Mouse (Mus musculus): ENCODE data around the gene Cd101. TPM values are rescaled to one million over a fixed set of nuclear protein-coding genes. Genes with fewer than 3 reads are reported as not detected.
A peak's percentile ranks its signal among the peaks of the same experiment; 100 is the strongest.

The Cd101 gene
- total RNA-seq, 1 experiment, result 0.13 TPM

DNA sequence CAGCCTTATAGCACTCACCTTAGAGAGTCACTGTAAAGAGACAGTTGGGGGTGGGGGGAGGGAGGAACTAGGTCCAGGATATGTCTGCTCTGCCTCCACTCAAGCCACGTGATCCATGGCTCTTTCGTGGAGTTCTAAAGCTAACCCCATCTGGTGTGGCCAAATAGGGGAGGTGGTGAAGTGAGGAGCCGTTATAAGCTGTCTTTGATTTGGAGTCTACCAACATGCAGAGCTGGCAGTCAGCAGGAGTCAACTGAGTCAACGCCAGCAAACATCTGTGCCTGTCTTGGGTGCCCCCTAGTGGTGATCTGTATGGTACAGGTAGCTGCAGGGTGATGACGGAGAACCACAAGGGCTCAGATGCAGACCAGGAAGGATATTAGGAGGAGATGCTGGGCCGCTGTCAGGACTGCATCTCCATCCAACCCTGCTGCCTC lies 30.4 kb downstream of the Cd101 start:
- DNase-seq (ENCODE audit: low read depth, low spot score), result peak; percentile 81
- Histone ChIP-seq H3K27ac (ENCODE audit: insufficient read depth, low read depth, low read length, poor library complexity, severe bottlenecking) (no peak overlapping the region), H3K9me3 (ENCODE audit: control insufficient read depth, insufficient read depth, low read depth, low read length) (no peaks in the 10 kb centered on the region), H3K9ac (ENCODE audit: insufficient read depth, low read depth, low read length, poor library complexity, severe bottlenecking) (no peak overlapping the region), H3K4me3 (ENCODE audit: insufficient read depth in 1 of 2, low read depth in 1 of 2, low read length in 2 of 2, poor library complexity in 1 of 2, severe bottlenecking in 1 of 2) (no peak overlapping the region), H3K36me3 (ENCODE audit: control insufficient read depth, insufficient read depth, low read length, poor library complexity, severe bottlenecking) (no peaks in the 10 kb centered on the region), H3K4me1 (ENCODE audit: control insufficient read depth in 2 of 2, insufficient read depth in 2 of 2, low read length in 2 of 2, poor library complexity in 1 of 2) (peaks cover 2% of the 10 kb centered on the region in 2 experiments; a peak in 2 of 4 replicates)
- in situ Hi-C loops (cut with MboI; ENCODE audit: low sequenced_read_pairs in 2 of 2, unreplicated experiment in 2 of 2), result no loop called here
- no peak for TF ChIP-seq MAFK (IDR thresholded peaks at IDR 0.05; ENCODE audit: insufficient read depth, low read depth, low read length)
- no peak for TF ChIP-seq HCFC1 (IDR thresholded peaks at IDR 0.05; ENCODE audit: borderline replicate concordance, insufficient read depth, low read length)
- TF ChIP-seq CHD2 (IDR thresholded peaks at IDR 0.05; ENCODE audit: low read depth, low read length), result no peak
- TF ChIP-seq ZNF384 (IDR thresholded peaks at IDR 0.05; ENCODE audit: low read depth, low read length), result no peak
- TF ChIP-seq ZC3H11A (IDR thresholded peaks at IDR 0.05; ENCODE audit: borderline replicate concordance, low read depth, low read length), result no peak

DNA sequence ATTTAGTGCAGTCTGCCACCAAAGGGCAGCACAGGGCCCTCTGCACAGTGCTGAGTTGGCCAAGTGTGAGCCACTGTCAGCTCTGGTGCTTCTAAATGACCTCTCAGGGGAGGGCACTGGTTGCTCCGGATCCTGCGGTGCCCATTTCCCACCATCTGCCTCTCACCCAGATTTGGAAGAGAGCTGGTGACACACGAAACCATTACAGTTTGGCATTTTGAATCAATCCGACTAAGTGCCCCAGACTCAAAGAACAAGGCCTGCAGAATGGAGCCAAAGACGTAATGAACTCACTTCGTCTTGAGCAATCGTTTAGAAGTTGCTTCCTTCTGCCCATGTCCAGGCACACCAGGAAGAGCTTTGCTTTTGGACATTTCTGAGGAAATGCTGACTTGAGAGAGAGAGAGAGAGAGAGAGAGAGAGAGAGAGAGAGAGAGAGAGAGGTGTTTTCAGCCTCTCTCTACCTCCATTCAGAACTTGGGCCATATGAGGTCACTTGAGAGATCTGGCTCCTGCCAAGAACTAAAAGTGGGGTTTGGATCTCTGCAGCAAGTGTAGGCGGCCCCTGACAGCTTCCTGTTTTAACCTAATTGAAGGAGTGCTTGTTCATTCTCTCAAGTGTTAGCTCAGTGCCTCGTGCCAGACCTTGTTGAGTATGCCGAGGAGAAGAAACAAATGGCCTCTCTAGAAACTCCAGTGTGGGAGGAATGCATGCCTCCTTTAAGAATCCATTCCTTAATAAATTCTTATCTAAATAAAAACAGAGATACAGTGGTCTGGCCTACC lies 31.4 kb downstream of the Cd101 start:
- Histone ChIP-seq H3K4me1 (ENCODE audit: control insufficient read depth in 2 of 2, insufficient read depth in 2 of 2, low read length in 2 of 2, poor library complexity in 1 of 2) (peaks cover 2% of the 10 kb centered on the region in 2 experiments; a peak in 2 of 4 replicates), H3K9me3 (ENCODE audit: control insufficient read depth, insufficient read depth, low read depth, low read length) (no peaks in the 10 kb centered on the region), H3K4me3 (ENCODE audit: insufficient read depth in 1 of 2, low read depth in 1 of 2, low read length in 2 of 2, poor library complexity in 1 of 2, severe bottlenecking in 1 of 2) (no peak overlapping the region), H3K27ac (ENCODE audit: insufficient read depth, low read depth, low read length, poor library complexity, severe bottlenecking) (no peak overlapping the region), H3K9ac (ENCODE audit: insufficient read depth, low read depth, low read length, poor library complexity, severe bottlenecking) (no peak overlapping the region), H3K36me3 (ENCODE audit: control insufficient read depth, insufficient read depth, low read length, poor library complexity, severe bottlenecking) (no peaks in the 10 kb centered on the region)
- no peak for DNase-seq (ENCODE audit: low read depth, low spot score)
- in situ Hi-C loops (cut with MboI; ENCODE audit: low sequenced_read_pairs in 2 of 2, unreplicated experiment in 2 of 2), result no loop called here
- TF ChIP-seq ZC3H11A (IDR thresholded peaks at IDR 0.05; ENCODE audit: borderline replicate concordance, low read depth, low read length) (no peak), HCFC1 (IDR thresholded peaks at IDR 0.05; ENCODE audit: borderline replicate concordance, insufficient read depth, low read length) (no peak), ZNF384 (IDR thresholded peaks at IDR 0.05; ENCODE audit: low read depth, low read length) (no peak), MAFK (IDR thresholded peaks at IDR 0.05; ENCODE audit: insufficient read depth, low read depth, low read length) (no peak), CHD2 (IDR thresholded peaks at IDR 0.05; ENCODE audit: low read depth, low read length) (no peak)

DNA sequence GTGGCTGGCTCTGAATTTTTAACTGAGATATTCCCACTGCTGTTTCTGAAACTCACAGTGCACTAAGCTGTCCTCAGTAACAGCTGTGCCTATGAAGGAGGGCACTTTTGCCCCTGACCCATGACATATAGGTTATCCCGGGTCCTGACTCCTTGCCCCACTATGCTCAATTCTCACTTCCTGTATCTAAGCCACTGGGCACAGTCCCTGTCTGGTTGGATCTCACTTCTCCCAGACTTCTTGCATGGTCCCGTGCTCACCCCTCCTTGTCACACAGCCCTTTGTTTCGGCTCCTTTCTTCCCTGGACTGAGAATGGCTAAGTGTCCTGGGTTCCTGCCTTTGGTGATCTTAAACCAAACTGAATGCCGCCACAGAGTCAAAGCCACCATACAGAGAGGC lies 35.1 kb downstream of the Cd101 start:
- Histone ChIP-seq H3K4me1 (ENCODE audit: control insufficient read depth in 2 of 2, insufficient read depth in 2 of 2, low read length in 2 of 2, poor library complexity in 1 of 2) (peaks cover 2% of the 10 kb centered on the region in 2 experiments; a peak in 2 of 4 replicates), H3K9me3 (ENCODE audit: control insufficient read depth, insufficient read depth, low read depth, low read length) (no peaks in the 10 kb centered on the region), H3K4me3 (ENCODE audit: insufficient read depth in 1 of 2, low read depth in 1 of 2, low read length in 2 of 2, poor library complexity in 1 of 2, severe bottlenecking in 1 of 2) (no peak overlapping the region), H3K27ac (ENCODE audit: insufficient read depth, low read depth, low read length, poor library complexity, severe bottlenecking) (no peak overlapping the region), H3K9ac (ENCODE audit: insufficient read depth, low read depth, low read length, poor library complexity, severe bottlenecking) (no peak overlapping the region), H3K36me3 (ENCODE audit: control insufficient read depth, insufficient read depth, low read length, poor library complexity, severe bottlenecking) (no peaks in the 10 kb centered on the region)
- TF ChIP-seq HCFC1 (IDR thresholded peaks at IDR 0.05; ENCODE audit: borderline replicate concordance, insufficient read depth, low read length) (no peak), MAFK (IDR thresholded peaks at IDR 0.05; ENCODE audit: insufficient read depth, low read depth, low read length) (no peak), ZNF384 (IDR thresholded peaks at IDR 0.05; ENCODE audit: low read depth, low read length) (no peak), ZC3H11A (IDR thresholded peaks at IDR 0.05; ENCODE audit: borderline replicate concordance, low read depth, low read length) (no peak), CHD2 (IDR thresholded peaks at IDR 0.05; ENCODE audit: low read depth, low read length) (no peak)
- in situ Hi-C loops (cut with MboI; ENCODE audit: low sequenced_read_pairs in 2 of 2, unreplicated experiment in 2 of 2), result no loop called here
- no peak for DNase-seq (ENCODE audit: low read depth, low spot score)

DNA sequence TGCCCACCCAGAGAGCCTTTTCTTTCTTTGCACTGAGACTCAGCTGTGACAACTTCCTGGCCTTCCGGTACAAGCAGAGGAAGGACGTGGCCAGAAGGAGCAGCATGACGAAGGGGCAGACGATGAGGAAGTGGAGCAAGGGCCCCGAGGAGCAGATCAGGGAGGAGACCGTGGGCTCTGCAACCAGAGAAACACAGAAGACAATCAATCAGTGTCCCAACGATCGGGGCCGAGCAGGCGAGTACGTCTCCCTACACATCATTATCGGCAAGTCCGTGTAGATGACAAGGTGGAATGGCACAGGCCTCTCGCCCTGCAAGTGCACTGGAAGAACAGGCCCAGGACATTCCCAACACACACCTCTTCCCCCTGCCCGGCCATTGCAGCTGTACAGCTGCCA lies 35.6 kb downstream of the Cd101 start:
- in situ Hi-C loops (cut with MboI; ENCODE audit: low sequenced_read_pairs in 2 of 2, unreplicated experiment in 2 of 2), result no loop called here
- peaks cover 0 to 2% of the 10 kb centered on the region in 2 experiments; a peak in 1 of 4 replicates for H3K4me1 ChIP-seq (ENCODE audit: control insufficient read depth in 2 of 2, insufficient read depth in 2 of 2, low read length in 2 of 2, poor library complexity in 1 of 2)
- H3K27ac ChIP-seq (ENCODE audit: insufficient read depth, low read depth, low read length, poor library complexity, severe bottlenecking), result no peak overlapping the region
- TF ChIP-seq ZC3H11A (IDR thresholded peaks at IDR 0.05; ENCODE audit: borderline replicate concordance, low read depth, low read length), result no peak
- TF ChIP-seq MAFK (IDR thresholded peaks at IDR 0.05; ENCODE audit: insufficient read depth, low read depth, low read length), result no peak
- no peak for TF ChIP-seq CHD2 (IDR thresholded peaks at IDR 0.05; ENCODE audit: low read depth, low read length)
- no peak for TF ChIP-seq ZNF384 (IDR thresholded peaks at IDR 0.05; ENCODE audit: low read depth, low read length)
- TF ChIP-seq HCFC1 (IDR thresholded peaks at IDR 0.05; ENCODE audit: borderline replicate concordance, insufficient read depth, low read length), result no peak
- no peaks in the 10 kb centered on the region for H3K9me3 ChIP-seq (ENCODE audit: control insufficient read depth, insufficient read depth, low read depth, low read length)
- no peak for DNase-seq (ENCODE audit: low read depth, low spot score)
- H3K36me3 ChIP-seq (ENCODE audit: control insufficient read depth, insufficient read depth, low read length, poor library complexity, severe bottlenecking), result no peaks in the 10 kb centered on the region
- no peak overlapping the region for H3K4me3 ChIP-seq (ENCODE audit: insufficient read depth in 1 of 2, low read depth in 1 of 2, low read length in 2 of 2, poor library complexity in 1 of 2, severe bottlenecking in 1 of 2)
- no peak overlapping the region for H3K9ac ChIP-seq (ENCODE audit: insufficient read depth, low read depth, low read length, poor library complexity, severe bottlenecking)

All from ES-E14 (cell line).